Mouse (Mus musculus) CD8-positive naive resting alpha-beta T cell, adult 2 months (primary cell): ENCODE results near the gene Prl7a1.

Experiments
- DNase-seq, 2 experiments: peaks; one replicate each; pipeline ENCODE4 v3.0.0; 2022; ENCODE audit warnings: low read depth in 2 of 2, low spot score in 2 of 2

Gene Prl7a1

GRCm38 (mm10) chr13:27642393-27642792, at the start of gene Prl7a1:
TSS of gene Prl7a1 (minus strand) at chr13:27642493.
- no peak for DNase-seq

DNA sequence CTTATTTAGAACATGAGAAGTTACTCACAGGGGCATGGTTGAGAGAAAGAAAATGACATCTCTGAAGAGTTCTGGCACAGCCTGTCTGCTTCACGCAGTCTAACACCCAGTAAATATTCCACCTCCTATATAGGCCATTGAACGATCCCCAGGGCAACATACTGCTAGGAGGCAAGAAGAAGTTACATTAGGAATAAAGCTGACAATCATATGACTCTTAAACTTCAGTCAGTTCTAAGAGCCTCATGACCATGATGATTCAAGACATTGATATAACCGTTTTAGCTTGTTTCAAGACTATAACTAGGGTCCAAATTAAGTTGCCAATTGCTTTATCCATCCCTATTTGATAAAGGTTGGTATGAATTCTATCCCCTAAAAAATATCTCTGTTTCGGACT, 25.6 kb upstream of the Prl7a1 start, which contains the start of gene Prl7a2:
TSS of gene Prl7a2 (minus strand) at position 101 of the 400 bp plus-strand sequence.
- no peak for DNase-seq

GRCm38 (mm10) chr13:27660747-27661146, 18.5 kb upstream of the Prl7a1 start:
- no peak for DNase-seq

GRCm38 (mm10) chr13:27610482-27610881, 31.8 kb downstream of the Prl7a1 start, which contains the start of gene Prl7b1:
TSS of gene Prl7b1 (minus strand) at chr13:27610582.
- no peak for DNase-seq
